Mouse (Mus musculus) right cerebral cortex, adult 18-20 months (tissue): ENCODE measurements at regions not wholly inside any gene's neighbourhood (a gene's known extent, or its start where the extent isn't known, plus 50 kb on each side); places are given as distances from the start of the nearest gene placed in this dataset.

Experiments
- DNase-seq: peaks from one replicate; pipeline ENCODE4 v3.0.0; 2022; ENCODE audit warnings: mixed read lengths

GRCm38 (mm10) chr1:137738157-137738851, 437.2 kb downstream of the Ptprc start:
- DNase-seq, result no peak

GRCm38 (mm10) chr1:137703882-137704281, 471.6 kb downstream of the Ptprc start:
- DNase-seq, result no peak

- no peak for DNase-seq
Measured at GRCm38 (mm10) chr1:137698876-137699275, 476.6 kb downstream of the Ptprc start.

- no peak for DNase-seq
Measured at GRCm38 (mm10) chr1:137697289-137697688, 478.2 kb downstream of the Ptprc start.

GRCm38 (mm10) chr1:137696796-137697195, 478.7 kb downstream of the Ptprc start:
- no peak for DNase-seq

- no peak for DNase-seq
Measured at GRCm38 (mm10) chr1:137695751-137696150, 479.8 kb downstream of the Ptprc start.

GRCm38 (mm10) chr1:137692525-137692924, 483.0 kb downstream of the Ptprc start:
- no peak for DNase-seq

GRCm38 (mm10) chr1:137690860-137691595, 484.5 kb downstream of the Ptprc start:
- no peak for DNase-seq

- DNase-seq, result peak; percentile 34
Measured at GRCm38 (mm10) chr1:137670650-137671049, 504.9 kb downstream of the Ptprc start.

- DNase-seq, result peak; percentile 72
Measured at GRCm38 (mm10) chr1:137669849-137670248, 505.7 kb downstream of the Ptprc start.

- DNase-seq, result no peak
Measured at GRCm38 (mm10) chr1:137658141-137658540, 517.4 kb downstream of the Ptprc start.

- peak; percentile 15 for DNase-seq
Measured at GRCm38 (mm10) chr1:137656900-137657458, 518.5 kb downstream of the Ptprc start.

GRCm38 (mm10) chr1:137654171-137654570, 521.3 kb downstream of the Ptprc start:
- DNase-seq, result no peak

- DNase-seq, result no peak
Measured at GRCm38 (mm10) chr1:137653495-137653894, 522.0 kb downstream of the Ptprc start.

GRCm38 (mm10) chr1:137650629-137651028, 524.9 kb downstream of the Ptprc start:
- DNase-seq, result no peak

- DNase-seq, result no peak
Measured at GRCm38 (mm10) chr1:137650082-137650481, 525.4 kb downstream of the Ptprc start.

GRCm38 (mm10) chr1:137648832-137649231, 526.7 kb downstream of the Ptprc start:
- DNase-seq, result no peak

- no peak for DNase-seq
Measured at GRCm38 (mm10) chr1:137644601-137645040, 530.9 kb downstream of the Ptprc start.

GRCm38 (mm10) chr1:137643508-137643907, 532.0 kb downstream of the Ptprc start:
- DNase-seq, result no peak

- no peak for DNase-seq
Measured at GRCm38 (mm10) chr1:137640848-137641247, 534.7 kb downstream of the Ptprc start.

- no peak for DNase-seq
Measured at GRCm38 (mm10) chr1:137636947-137637346, 538.6 kb downstream of the Ptprc start.

- no peak for DNase-seq
Measured at GRCm38 (mm10) chr1:137636321-137636944, 539.1 kb downstream of the Ptprc start.

- DNase-seq, result no peak
Measured at GRCm38 (mm10) chr1:137635781-137636180, 539.7 kb downstream of the Ptprc start.
